Mouse (Mus musculus) Patski (cell line): ENCODE data around the gene Krtap10-10. TPM values are rescaled to one million over a fixed set of nuclear protein-coding genes. Genes with fewer than 3 reads are reported as not detected.
"Not testable (repeated sequence)": the region's sequence is repeated elsewhere in the genome, so short reads cannot be mapped to it uniquely, and the experiment has no call there.

Experiments used
- ATAC-seq: fragments of 100-300 bp; one replicate; pipeline ENCODE4 v1.8.0; 2021
- CTCF ChIA-PET: fragments of 350-600 bp; sonication (Branson Sonifier 250); formaldehyde crosslinking; loops from one replicate; lab custom pipeline; 2022; ENCODE audit warnings: inconsistent platforms; lab: Charles Lee
- POLR2A ChIA-PET: fragments of 350-600 bp; sonication (Branson Sonifier 250); formaldehyde crosslinking; loops from one replicate; lab custom pipeline; 2022; ENCODE audit warnings: antibody characterized with exemption, inconsistent platforms; lab: Charles Lee
- DNase-seq: peaks from one replicate; pipeline ENCODE4 v3.0.0-alpha.2; 2011; ENCODE audit warnings: low read depth, low spot score
- H3K27me3 ChIP-seq: fragments of 371-371 bp; one replicate; pipeline ENCODE4 v1.5.1; 2021
- CTCF ChIP-seq: fragments of 100-300 bp; IDR thresholded peaks from one replicate; pipeline ENCODE4 v1.5.1; 2021
- in situ Hi-C: fragments of 300-500 bp; cut with MboI; formaldehyde crosslinking; loops from 3 replicates; pipeline ENCODE4 v1.11.1; 2018; ENCODE audit warnings: low pct_unique_long_range_greater_than_20kb, mixed read lengths
- polyA plus RNA-seq: library from polyadenylated mRNA; unstranded; gene quantifications from one replicate; pipeline ENCODE4 v1.2.3, GENCODE M21; 2021

The Krtap10-10 gene
- polyA plus RNA-seq: not detected

DNA sequence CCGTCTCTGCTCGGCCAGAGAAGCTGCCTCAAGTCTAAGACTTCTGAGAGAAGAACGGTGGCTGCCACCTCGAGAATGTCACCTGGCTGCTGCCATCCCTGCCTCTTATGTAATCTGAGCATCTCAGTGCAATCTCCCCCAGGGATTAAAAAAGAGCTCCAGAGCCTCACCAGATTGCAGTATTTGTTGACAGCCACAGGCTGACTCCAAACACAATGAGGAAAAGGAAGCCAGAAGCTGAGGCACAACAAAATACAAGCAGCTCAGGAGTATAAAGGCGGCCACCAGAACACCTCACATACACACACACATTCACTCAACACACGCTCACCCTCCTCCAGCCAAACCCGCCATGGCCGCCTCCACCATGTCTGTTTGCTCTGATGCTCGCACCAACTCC, at the start of gene Krtap10-10:
Gene Krtap10-10, plus strand, starts transcription at position 301 of the 400 bp plus-strand sequence.
- peaks cover 17% of the 10 kb centered on the region for H3K27me3 ChIP-seq
- ChIA-PET POLR2A (no interaction called here), CTCF (interaction anchor here (0.9 kb wide), 1 partner anchor 15 kb away, joined by 4 read pairs; no protein-coding TSS in a partner anchor)
- ATAC-seq: no peak
- in situ Hi-C loops: no loop called here
- TF ChIP-seq CTCF: no peak
- no peak for DNase-seq

DNA sequence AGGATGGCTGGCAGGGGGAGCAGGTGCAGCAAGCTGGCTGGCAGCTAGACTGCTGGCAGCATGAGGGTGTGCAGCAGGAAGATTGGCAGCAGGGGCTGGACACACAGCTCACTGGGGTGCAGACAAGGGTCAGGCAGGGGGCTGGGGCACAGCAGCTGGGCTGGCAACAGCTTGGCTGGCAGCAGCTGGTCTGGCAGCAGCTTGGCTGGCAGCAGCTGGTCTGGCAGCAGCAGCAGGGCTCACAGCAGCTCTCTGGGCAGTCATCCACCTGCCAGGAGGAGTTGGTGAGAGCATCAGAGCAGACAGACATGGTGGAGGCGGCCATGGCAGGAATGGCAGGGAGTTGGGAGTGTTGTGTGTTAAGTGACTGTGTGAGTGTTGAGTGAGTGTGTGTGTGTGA, 47.9 kb upstream of the Krtap10-10 start, which contains the start of gene Gm7137:
Gene Gm7137, minus strand, starts transcription at position 325 of the 400 bp plus-strand sequence.
- H3K27me3 ChIP-seq, DNase-seq, POLR2A ChIA-PET, CTCF ChIA-PET, ATAC-seq, in situ Hi-C loops: not testable (repeated sequence)

DNA sequence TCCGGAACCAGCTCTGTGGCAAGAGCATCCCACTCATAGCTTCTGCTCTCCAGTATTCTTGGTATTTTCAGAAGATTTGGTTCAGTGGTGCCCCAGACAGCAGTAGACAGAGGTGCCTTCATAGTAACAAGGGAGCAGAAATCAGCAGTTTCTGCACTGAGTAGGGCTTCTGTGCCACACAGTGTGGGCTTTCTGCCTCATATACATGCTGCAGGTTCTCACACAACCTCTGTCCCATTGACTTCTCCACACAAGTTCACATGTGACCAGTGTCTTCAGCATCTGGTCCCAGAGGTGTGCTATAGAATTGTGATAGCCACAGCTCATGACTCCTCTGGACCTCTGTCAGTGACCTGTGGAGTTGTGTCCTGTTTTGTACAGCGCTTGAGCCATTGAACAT, 47.1 kb upstream of the Krtap10-10 start:
- no peaks in the 10 kb centered on the region for H3K27me3 ChIP-seq
- in situ Hi-C loops: no loop called here
- ATAC-seq (no peak), DNase-seq (no peak)
- ChIA-PET POLR2A (no interaction called here), CTCF (no interaction called here)
- TF ChIP-seq CTCF: no peak

DNA sequence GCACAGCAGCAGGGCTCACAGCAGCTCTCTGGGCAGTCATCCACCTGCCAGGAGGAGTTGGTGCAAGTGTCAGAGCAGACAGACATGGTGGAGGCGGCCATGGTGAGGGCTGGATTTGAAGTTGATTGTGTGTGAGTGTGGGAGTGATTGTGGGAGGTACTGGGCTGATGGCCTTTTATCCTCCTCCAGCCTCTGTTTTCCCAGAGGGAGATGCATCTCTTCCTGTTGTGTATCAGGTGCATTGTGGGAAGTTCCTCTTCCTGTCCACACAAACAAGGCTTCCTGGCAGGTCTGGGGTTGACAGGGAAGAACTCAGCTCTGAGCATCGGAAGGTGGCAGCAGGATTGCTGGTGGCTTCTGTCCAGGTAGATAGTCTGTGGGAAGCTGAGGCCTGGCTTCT, 40.8 kb upstream of the Krtap10-10 start, which contains the start of gene Gm9639:
Gene Gm9639, minus strand, starts transcription at position 101 of the 400 bp plus-strand sequence.
- H3K27me3 ChIP-seq: peaks cover 12% of the 10 kb centered on the region
- ATAC-seq (no peak), DNase-seq (no peak)
- TF ChIP-seq CTCF: no peak
- CTCF ChIA-PET: no interaction called here
- in situ Hi-C loops: no loop called here
- POLR2A ChIA-PET: no interaction called here

DNA sequence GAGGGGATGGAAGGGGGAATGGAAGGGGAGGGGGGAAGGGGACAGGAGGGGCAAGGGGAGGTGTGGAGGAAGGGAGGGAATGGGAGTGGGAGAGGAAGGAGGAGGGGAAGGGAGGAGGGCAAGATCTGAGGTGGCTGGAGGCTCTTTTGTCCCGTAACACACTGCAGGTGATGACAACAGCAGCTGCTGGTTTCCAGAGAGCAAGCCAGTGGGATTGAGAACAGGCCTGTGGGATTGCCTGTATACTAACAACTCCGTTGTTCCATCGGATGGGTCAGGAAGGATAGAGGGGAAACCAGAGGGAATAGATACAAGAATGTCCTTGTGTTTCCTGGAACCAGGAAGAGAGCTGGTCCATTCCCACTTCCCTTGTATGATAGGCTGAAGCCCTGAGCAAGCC, 38.1 kb upstream of the Krtap10-10 start:
- peaks cover 25% of the 10 kb centered on the region for H3K27me3 ChIP-seq
- POLR2A ChIA-PET: no interaction called here
- no peak for TF ChIP-seq CTCF
- no peak for DNase-seq
- no peak for ATAC-seq
- CTCF ChIA-PET: no interaction called here
- in situ Hi-C loops: no loop called here

DNA sequence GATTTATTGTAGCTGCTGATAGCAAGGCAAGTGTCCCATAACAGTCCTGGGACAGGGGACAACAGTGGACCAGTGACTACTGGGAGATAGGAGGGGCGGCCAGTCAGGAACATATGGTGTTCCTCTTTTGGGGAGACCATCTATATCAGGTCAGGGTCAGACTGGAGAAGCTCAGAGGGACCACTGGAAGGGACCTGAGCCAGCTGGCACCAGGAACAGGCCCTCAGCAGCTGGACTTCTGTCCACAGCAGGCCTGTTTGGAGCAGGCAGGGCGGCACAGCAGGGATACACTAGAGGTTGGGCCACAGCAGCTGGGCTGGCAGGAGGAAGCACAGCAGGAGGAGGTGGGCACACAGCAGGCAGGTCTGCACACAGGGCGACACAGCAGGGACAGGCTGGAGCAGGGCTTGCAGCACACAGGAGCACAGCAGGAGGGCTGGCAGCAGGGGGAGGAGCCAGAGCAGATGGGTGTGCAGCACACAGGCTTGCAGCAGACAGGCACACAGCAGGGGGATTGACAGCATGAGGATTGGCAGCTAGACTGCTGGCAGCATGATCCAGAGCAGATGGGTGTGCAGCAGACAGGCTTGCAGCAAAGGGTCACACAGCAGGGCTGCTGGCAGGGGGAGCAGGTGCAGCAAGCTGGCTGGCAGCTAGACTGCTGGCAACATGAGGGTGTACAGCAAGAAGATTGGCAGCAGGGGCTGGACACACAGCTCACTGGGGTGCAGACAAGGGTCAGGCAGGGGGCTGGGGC, 37.4 kb upstream of the Krtap10-10 start:
- DNase-seq, POLR2A ChIA-PET, in situ Hi-C loops, ATAC-seq, CTCF ChIA-PET: not testable (repeated sequence)
- peaks cover 25% of the 10 kb centered on the region for H3K27me3 ChIP-seq

DNA sequence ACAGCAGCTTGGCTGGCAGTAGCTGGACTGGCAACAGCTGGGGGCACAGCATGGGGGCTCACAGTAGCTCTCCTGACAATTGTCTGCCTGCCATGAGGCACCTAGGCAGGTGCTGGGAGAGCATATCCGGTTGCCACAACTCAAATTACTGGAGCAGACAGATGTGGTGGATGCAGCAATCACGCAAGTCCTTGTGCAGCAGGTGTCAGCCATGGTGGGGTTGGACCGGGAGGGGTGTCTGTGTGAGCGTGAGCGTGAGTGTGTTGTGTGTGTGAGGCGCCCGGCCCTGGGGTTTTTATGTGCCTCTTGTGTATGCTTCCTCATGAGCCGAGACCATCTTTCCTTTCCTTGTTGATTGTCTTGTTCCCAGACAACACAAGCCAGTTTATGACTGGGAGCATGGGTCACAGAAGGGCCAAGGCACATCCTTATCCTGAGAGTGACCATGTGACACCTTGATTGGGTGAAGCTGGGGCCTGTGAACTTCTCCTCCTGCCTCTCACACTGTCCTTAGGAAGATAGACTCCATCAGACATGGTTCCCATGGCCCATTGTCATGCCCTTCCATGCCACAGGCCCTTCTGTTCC, 36.7 kb upstream of the Krtap10-10 start, which contains the start of gene Gm19668:
Gene Gm19668, minus strand, starts transcription at position 213 of the 588 bp plus-strand sequence.
- no peak for TF ChIP-seq CTCF
- ATAC-seq (no peak), DNase-seq (no peak)
- in situ Hi-C loops: no loop called here
- CTCF ChIA-PET: no interaction called here
- POLR2A ChIA-PET: no interaction called here
- H3K27me3 ChIP-seq: peaks cover 25% of the 10 kb centered on the region

DNA sequence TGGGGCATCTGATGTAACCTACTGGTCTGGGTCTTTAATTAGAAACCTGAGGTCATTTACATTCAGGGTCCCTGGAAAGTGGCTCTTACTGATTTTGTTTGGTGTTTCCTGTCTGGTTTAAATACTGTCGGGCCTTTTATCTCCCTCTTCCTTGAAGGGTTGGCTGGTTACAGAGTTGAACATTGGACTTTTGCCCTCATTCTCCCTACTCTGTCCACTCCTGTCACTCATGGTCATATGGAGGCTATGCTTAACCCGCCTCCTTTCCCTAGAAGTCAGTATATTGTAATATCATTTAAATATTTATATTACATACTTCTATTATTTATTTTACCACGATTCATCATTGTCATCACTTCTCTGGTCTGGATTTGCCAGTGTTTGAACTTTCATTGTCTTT, 31.7 kb upstream of the Krtap10-10 start:
- H3K27me3 ChIP-seq: peaks cover 18% of the 10 kb centered on the region
- ATAC-seq (no peak), DNase-seq (no peak)
- in situ Hi-C loops: no loop called here
- CTCF ChIA-PET: no interaction called here
- POLR2A ChIA-PET: no interaction called here
- no peak for TF ChIP-seq CTCF

DNA sequence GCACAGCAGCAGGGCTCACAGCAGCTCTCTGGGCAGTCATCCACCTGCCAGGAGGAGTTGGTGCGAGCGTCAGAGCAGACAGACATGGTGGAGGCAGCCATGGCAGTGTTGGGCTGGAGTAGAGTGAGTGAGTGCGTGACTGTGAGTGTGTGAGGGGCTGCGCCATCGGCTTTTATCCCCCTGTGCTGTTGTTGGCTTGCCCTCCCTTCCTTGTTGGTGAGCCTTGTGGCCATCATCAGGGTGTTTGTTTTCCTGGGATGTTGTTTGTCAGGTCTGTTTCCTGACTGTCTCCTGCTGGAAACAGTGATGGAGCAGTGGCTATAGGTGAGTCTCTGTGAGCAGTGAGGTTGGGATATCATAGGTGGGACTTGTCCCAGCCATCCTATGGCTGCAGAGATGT, 24.0 kb upstream of the Krtap10-10 start, which contains the start of gene Gm9507:
Gene Gm9507, minus strand, starts transcription at position 101 of the 400 bp plus-strand sequence.
- ATAC-seq: no peak
- ChIA-PET POLR2A (no interaction called here), CTCF (no interaction called here)
- peaks cover 17% of the 10 kb centered on the region for H3K27me3 ChIP-seq
- no peak for DNase-seq
- in situ Hi-C loops: no loop called here
- no peak for TF ChIP-seq CTCF

DNA sequence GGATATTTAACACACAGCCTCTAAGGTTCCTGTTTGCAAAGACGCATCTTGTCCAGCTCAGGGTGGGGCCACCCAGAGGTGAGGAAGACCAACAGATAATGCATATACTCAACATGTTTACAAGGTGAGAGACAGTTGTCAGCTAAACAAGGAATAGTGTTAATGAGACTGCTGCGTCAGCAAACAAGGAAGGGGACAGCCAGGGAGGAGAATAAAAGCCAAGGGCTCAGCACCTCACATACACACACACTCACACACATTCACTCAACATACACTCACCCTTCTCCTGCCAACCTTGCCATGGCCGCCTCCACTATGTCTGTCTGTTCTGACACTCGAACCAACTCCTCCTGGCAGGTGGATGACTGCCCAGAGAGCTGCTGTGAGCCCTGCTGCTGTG, 21.4 kb upstream of the Krtap10-10 start, which contains the start of gene Gm2696:
Gene Gm2696, plus strand, starts transcription at position 301 of the 400 bp plus-strand sequence.
- peaks cover 17% of the 10 kb centered on the region for H3K27me3 ChIP-seq
- in situ Hi-C loops: no loop called here
- TF ChIP-seq CTCF: no peak

DNA sequence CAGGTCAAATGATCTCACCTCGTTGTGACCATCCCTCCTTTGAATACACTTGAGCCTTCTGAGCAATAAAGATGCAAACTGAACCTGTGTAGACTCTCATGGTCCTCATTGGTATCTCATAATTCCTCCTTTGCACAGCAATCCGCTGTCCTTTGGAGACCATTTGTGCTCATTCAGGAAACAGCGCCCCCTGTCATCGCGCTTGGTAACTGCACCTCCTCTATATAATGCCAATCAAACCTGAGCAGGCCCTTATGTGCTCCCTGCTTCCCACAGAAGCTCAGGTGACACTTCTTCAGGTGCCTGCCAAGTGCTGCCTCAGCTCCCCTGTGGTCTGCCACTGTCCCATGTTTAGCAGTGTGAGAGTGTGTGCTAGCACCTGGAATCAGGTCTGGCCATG, 20.2 kb upstream of the Krtap10-10 start:
- CTCF ChIA-PET: interaction anchor here (0.6 to 1.2 kb wide), 2 partner anchors 18 to 78 kb away, joined by 3 read pairs; no protein-coding TSS in a partner anchor
- in situ Hi-C loops: no loop called here
- no peak for DNase-seq

More for the DNA sequence above, 21.4 kb upstream of the Krtap10-10 start, which contains the start of gene Gm2696:
- DNase-seq: no peak
- ChIA-PET CTCF (interaction anchor here (0.9 kb wide), 1 partner anchor 187 kb away, joined by 3 read pairs; no protein-coding TSS in a partner anchor), POLR2A (no interaction called here)
- ATAC-seq: no peak

More for the DNA sequence above, 20.2 kb upstream of the Krtap10-10 start:
- peak; percentile 68 for TF ChIP-seq CTCF
- peaks cover 27% of the 10 kb centered on the region for H3K27me3 ChIP-seq
- ATAC-seq: no peak
- POLR2A ChIA-PET: no interaction called here
